Mouse (Mus musculus) ES-E14 (cell line): Measurements from ENCODE around the gene Gdf7.

ENCODE experiments used
- HCFC1 ChIP-seq: IDR thresholded peaks from 2 replicates; pipeline ENCODE4 v1.6.1; 2012; ENCODE audit warnings: low read length, inconsistent platforms, borderline replicate concordance; ENCODE audit not compliant: insufficient read depth
- MAFK ChIP-seq: IDR thresholded peaks from 2 replicates; pipeline ENCODE4 v1.6.1; 2014; ENCODE audit warnings: mild to moderate bottlenecking, low read depth, low read length, inconsistent platforms; ENCODE audit not compliant: insufficient read depth

GRCm38 (mm10) chr12:8297586-8298214 lies 4.1 kb downstream of the Gdf7 start:
- no peak for TF ChIP-seq HCFC1
- no peak for TF ChIP-seq MAFK
